Mouse (Mus musculus) thymus, postnatal 0 days (tissue): Measurements from ENCODE around the gene Rbmx2. TPM values are rescaled to one million over a fixed set of nuclear protein-coding genes. Genes with fewer than 3 reads are reported as not detected.
A peak's percentile ranks its signal among the peaks of the same experiment; 100 is the strongest.

Experiments
- DNase-seq: peaks from one replicate; pipeline ENCODE4 v3.0.0-alpha.2; 2015; ENCODE audit warnings: low spot score
- polyA plus RNA-seq: library from polyadenylated mRNA; unstranded; fragments of >200 nt; fragmentation: Nextera tagmentation; extraction: Ambion mirVana; gene quantifications from 2 replicates; pipeline ENCODE4 v1.2.1, GENCODE M21; 2015

The Rbmx2 gene
- 28.5 and 28.8 TPM in 2 replicates for polyA plus RNA-seq

- peak; percentile 91 for DNase-seq
Measured at GRCm38 (mm10) chrX:48694864-48695371, at the start of gene Rbmx2. Gene Rbmx2, plus strand, starts transcription at chrX:48695004.

DNA sequence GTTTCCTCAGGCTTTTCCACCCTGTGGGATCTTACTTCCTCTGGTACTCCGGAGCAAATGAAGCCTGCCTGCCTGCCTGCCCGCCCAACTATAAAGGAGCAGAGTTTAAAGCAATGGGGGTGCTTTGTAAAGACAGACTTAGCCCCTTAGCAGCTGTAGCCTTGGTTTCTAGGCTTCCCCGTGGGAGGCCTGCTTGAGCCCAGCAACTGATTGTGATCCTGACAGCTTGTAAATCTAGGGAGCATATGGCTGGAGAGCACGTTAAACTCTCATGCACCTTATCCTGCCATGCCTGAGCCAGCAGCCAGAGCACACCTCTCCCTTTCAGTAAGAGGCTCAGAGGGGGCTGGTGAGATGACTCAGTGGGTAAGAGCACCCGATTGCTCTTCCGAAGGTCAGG is 28.0 kb upstream of the Rbmx2 start:
- no peak for DNase-seq

DNA sequence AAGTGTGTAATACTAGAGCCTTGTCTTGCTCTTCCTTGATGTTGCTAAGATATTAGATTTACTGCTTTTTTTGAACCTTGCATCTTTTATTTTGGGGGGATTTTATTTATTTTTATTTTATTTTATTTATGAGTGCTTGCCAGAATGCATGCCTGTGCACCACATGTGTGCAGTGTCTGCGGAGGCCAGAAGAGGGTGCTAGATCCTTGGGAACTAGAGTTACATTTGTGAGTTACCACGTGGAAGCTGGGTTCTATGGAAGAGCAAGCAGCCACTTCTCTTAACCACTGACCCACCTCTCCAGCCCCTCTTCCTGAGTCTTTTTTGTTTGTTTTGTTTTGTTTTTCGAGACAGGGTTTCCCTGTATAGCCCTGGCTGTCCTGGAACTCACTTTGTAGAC is 25.2 kb upstream of the Rbmx2 start:
- no peak for DNase-seq

GRCm38 (mm10) chrX:48671714-48672113 is 23.1 kb upstream of the Rbmx2 start:
- DNase-seq = no peak

GRCm38 (mm10) chrX:48674171-48674570 is 20.6 kb upstream of the Rbmx2 start, which contains the start of gene Gpr119:
Gene Gpr119, minus strand, starts transcription at chrX:48674478.
- no peak for DNase-seq

- peak; percentile 48 for DNase-seq
Measured at GRCm38 (mm10) chrX:48683451-48683850, 11.4 kb upstream of the Rbmx2 start.

GRCm38 (mm10) chrX:48683857-48684256 is 10.9 kb upstream of the Rbmx2 start:
- DNase-seq = no peak

GRCm38 (mm10) chrX:48694460-48694859 is 344 bp upstream of the Rbmx2 start:
- no peak for DNase-seq

DNA sequence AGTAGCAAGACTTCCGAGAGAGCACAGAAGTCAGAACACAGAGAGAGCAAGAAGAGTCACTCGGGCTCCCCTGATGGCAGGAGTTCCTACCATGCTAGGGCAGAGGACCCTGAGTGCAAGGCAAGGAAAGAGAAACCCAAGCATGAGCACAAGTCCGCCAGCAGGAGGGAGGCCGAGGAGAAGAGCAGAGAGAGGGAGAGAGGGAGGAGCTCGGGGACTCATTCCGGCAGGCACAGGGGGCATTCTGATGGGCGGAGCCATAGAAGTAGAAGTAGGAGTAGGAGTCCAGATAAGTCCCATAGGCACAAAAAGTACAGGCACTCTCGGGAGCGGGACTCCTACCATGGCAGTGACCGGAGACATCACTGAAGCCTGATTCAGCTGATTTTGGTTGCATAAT is 14.9 kb downstream of the Rbmx2 start:
- no peak for DNase-seq

DNA sequence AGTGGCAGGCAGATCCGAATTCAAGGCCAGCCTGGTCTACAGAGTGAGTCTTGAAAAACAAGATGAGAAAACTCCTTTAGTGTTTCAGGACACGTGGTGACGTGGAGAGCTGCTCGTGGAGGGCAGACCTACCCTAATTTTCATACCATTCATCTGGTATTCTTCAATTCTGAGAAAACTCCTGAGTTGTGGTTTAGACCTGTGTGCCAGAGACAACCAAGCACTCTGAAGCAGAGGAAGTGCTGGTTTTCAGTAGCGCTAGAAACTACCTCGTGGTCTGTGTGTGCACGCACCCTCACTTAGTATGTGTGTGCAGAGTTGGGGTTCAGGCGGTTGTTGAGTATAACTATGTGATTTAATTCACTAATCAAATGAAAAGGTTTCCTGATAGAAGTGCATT is 18.0 kb downstream of the Rbmx2 start:
- DNase-seq = no peak

GRCm38 (mm10) chrX:48754710-48755283 is 60.0 kb downstream of the Rbmx2 start:
- DNase-seq = no peak

Other genes starting within 250 kb of the Rbmx2 start
- gene Elf4, start 231.9 kb upstream of the Rbmx2 start, polyA plus RNA-seq = 9.9 TPM in 2 replicates
- gene Aifm1, start 181.4 kb upstream of the Rbmx2 start, polyA plus RNA-seq = 53.4 and 53.8 TPM in 2 replicates
- 7.3 and 8.7 TPM in 2 replicates for gene Rab33a, start 175.7 kb upstream of the Rbmx2 start, polyA plus RNA-seq
- 10.1 and 14.9 TPM in 2 replicates for gene Zfp280c, start 100.5 kb upstream of the Rbmx2 start, polyA plus RNA-seq
- 13.3 and 15.0 TPM in 2 replicates for gene Slc25a14, start 71.6 kb upstream of the Rbmx2 start, polyA plus RNA-seq
- 0.05 TPM in 1 of 2 replicates, not detected in the other for gene Gpr119, start 20.5 kb upstream of the Rbmx2 start, polyA plus RNA-seq
- gene Gm595, start 182.7 kb downstream of the Rbmx2 start, polyA plus RNA-seq = 0.07 TPM in 1 of 2 replicates, not detected in the other